Mouse (Mus musculus) macrophage (primary cell): ENCODE results near the gene Dock9. TPM values are rescaled to one million over a fixed set of nuclear protein-coding genes. Genes with fewer than 3 reads are reported as not detected.

Source experiments
- H3K27ac ChIP-seq: fragments of 350-480 bp; formaldehyde crosslinking; 2 replicates; pipeline ENCODE4 v1.9.0; 2021
- H3K36me3 ChIP-seq: fragments of 350-480 bp; formaldehyde crosslinking; 2 replicates; pipeline ENCODE4 v1.9.0; 2021; ENCODE audit errors: inconsistent target
- H3K4me3 ChIP-seq: fragments of 350-480 bp; formaldehyde crosslinking; 2 replicates; pipeline ENCODE4 v1.9.0; 2021; ENCODE audit errors: inconsistent target
- H3K79me2 ChIP-seq: fragments of 350-480 bp; formaldehyde crosslinking; 2 replicates; pipeline ENCODE4 v1.9.0; 2021; ENCODE audit errors: inconsistent target
- WGBS: methylation state at CpG from one replicate; pipeline ENCODE4 v1.1.7; 2026; ENCODE audit warnings: inconsistent platforms; ENCODE audit not compliant: missing documents; 5-methylcytosine and 5-hydroxymethylcytosine counted together
- polyA plus RNA-seq: library from polyadenylated mRNA; stranded (reverse); fragments of 250-400 nt; gene quantifications from 3 replicates; pipeline ENCODE4 v1.2.4, GENCODE M21; 2018; ENCODE audit warnings: inconsistent platforms

The Dock9 gene
- polyA plus RNA-seq, 1 experiment from 2014 or later: 0.34 TPM

DNA sequence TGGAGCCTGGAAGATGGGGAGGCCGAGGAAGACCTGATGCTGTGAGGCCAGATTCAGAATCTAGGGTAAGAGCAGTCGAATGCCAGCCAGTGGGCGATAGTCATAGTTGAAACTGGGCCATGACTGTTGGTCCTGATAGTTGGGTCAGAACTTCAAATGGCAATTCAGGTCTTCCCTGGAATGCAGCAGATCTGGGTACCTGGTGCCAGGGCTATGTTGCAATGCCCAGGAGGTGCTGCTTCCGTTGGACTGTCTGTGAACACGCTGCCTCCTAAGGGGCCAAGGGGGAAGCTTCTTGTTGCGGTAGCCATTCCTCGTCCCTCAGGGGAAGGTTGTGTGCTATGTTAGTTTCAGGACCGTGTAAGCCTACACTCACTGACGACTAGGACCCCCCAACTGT lies 266.8 kb downstream of the Dock9 start:
- Histone ChIP-seq H3K4me3 (no peak overlapping the region), H3K27ac (no peak overlapping the region), H3K79me2 (no peaks in the 10 kb centered on the region), H3K36me3 (no peaks in the 10 kb centered on the region)
- WGBS: 91% methylated on average over 9 of the region's 9 CpGs

DNA sequence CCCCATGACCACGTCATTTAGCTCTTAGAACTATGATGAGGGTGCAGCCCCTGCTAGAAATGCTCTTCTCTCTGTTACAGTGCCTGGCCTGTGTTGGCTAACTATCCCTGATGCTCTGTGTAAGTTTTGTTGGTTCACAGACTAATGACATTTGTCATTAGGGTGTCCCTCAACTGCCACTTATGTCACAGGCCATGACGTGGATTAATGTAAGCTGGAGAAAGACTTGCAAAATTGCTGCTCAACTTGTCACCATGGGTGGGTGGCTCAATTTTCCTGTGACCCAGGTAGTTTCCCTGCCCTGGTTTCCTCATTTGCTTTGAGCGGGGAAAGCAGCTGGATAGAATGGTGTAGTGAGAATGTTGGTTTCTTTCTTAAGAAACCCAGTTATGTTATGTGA lies 269.8 kb downstream of the Dock9 start:
- Histone ChIP-seq H3K4me3 (no peak overlapping the region), H3K27ac (no peak overlapping the region), H3K36me3 (no peaks in the 10 kb centered on the region), H3K79me2 (no peaks in the 10 kb centered on the region)
- WGBS: 90% methylated on average over 3 of the region's 3 CpGs

DNA sequence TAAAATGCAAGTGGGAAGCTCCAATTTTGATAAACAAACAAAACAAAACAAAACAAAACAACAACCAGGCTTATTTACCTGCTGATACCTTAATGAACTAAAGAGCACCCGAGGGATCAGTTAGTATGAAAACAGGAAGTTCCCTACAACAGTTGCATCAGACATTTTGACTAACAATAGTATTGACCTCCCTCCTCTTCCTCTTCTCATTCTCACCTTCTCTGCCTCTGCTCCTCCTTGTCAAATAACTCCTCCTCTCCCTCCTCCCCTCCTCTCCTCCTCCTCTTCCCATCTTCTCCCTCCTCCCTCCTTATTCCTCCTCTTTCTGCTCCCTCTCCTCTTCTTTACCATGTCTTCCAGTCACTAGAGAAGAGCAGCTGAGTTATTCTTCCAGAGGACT lies 270.4 kb downstream of the Dock9 start:
- Histone ChIP-seq H3K36me3 (no peaks in the 10 kb centered on the region), H3K4me3 (no peak overlapping the region), H3K79me2 (no peaks in the 10 kb centered on the region), H3K27ac (no peak overlapping the region)
- WGBS: 0% methylated on average over 1 of the region's 1 CpGs

DNA sequence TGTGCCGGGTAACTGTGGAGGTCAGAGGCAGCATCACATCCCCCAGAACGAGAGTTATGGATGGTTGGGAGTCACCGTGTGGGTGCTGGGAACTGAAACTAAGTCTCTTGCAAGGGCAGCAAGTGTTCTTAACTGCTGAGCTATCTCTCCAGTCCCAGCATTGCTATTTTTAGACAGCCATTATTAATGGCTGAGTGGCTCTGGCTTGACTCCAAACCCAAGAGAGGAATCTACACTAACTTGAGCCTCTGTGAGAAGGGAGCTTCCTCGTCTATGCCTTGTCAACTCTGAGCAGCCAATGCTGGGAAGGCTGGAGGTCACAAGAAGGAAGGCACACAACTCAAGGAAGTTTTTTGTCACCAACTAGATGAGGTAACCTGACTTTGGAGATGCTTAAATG lies 275.9 kb downstream of the Dock9 start:
- Histone ChIP-seq H3K36me3 (no peaks in the 10 kb centered on the region), H3K4me3 (no peak overlapping the region), H3K79me2 (no peaks in the 10 kb centered on the region), H3K27ac (no peak overlapping the region)
- WGBS: 22% methylated on average over 4 of the region's 4 CpGs

DNA sequence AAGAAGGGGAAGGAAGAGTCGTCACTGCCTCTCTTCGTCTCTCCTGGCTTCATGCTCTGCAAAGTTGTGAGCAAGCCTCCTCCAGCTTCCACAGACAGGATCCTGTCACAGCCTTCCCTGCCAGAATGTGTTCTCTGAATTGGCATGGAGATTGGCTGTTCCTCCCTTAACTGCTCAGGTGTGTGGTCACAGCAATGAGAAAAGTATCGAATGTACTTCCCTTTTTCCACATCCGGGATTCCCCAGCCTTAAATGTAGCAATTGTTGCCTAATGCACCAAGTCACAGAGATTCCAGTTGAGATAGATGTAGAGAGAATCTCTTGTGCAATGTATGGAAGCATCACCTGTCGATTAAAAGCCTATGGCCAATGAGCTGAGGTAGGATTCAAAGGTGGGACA lies 280.8 kb downstream of the Dock9 start:
- Histone ChIP-seq H3K36me3 (no peaks in the 10 kb centered on the region), H3K27ac (no peak overlapping the region), H3K79me2 (no peaks in the 10 kb centered on the region), H3K4me3 (no peak overlapping the region)
- WGBS: 30% methylated on average over 5 of the region's 5 CpGs

DNA sequence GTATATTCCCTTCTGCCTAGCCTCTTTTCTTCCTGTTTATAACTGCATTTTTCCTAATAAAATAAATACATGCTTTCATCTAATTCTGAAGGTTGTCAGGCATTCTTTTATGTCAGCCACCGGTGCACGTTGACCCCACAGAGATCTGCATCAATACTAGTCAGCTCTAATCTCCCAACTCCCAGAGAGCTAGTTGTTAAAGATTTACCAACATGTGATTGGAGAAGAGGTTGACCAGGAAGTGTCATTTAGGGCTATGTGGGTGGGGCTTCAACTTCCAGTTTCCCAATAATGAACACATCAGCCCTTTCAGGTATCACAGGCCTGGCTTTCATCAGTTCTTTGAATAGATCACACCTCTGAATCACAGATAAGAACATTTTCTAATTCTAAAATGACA lies 288.7 kb downstream of the Dock9 start:
- no peaks in the 10 kb centered on the region for H3K79me2 ChIP-seq
- no peaks in the 10 kb centered on the region for H3K36me3 ChIP-seq
- WGBS: 96% methylated on average over 2 of the region's 2 CpGs
- no peak overlapping the region for H3K27ac ChIP-seq
- H3K4me3 ChIP-seq: no peak overlapping the region

DNA sequence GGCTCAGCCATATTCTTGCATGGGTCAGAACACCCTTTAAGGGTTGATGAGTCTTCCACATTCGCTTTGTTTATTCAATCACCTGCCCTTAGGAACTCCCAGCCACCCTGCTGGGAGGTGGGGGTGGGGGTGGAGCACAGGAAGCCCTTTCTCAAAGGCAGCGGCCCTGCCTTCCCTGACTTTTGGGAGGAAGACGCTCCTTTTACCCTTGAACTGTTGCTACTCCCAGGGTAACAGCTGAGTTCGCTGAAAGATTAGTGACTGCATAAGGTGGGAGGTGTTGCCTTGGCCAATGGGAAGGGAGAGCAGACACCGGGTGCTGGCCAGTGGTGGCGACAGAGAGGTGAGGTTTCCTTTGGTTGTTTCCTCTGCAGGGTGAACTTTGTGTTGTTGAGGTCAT lies 291.3 kb downstream of the Dock9 start:
- no peak overlapping the region for H3K27ac ChIP-seq
- H3K79me2 ChIP-seq: no peaks in the 10 kb centered on the region
- no peak overlapping the region for H3K4me3 ChIP-seq
- no peaks in the 10 kb centered on the region for H3K36me3 ChIP-seq
- 24% methylated on average over 6 of the region's 6 CpGs for WGBS

DNA sequence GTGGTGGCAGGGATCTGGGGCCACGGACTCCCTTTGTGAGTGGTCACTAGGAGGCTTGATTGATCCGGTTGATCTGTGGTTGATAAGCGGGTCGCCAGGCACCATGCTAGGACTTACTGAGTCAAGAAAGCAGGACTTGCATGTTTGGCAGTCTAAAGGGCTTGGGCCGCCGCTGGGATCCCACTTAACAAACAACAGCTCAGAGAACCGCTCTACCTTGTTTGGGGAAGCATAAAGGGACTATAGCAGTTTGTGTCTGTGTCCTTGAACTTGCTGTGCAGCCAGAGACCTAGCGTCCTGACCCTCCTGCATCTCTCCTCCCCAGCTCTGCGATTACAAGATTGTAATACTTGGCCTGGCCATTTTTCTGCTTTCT lies 292.2 kb downstream of the Dock9 start:
- no peaks in the 10 kb centered on the region for H3K79me2 ChIP-seq
- WGBS: 75% methylated on average over 9 of the region's 9 CpGs
- no peaks in the 10 kb centered on the region for H3K36me3 ChIP-seq
- H3K4me3 ChIP-seq: no peak overlapping the region
- no peak overlapping the region for H3K27ac ChIP-seq

DNA sequence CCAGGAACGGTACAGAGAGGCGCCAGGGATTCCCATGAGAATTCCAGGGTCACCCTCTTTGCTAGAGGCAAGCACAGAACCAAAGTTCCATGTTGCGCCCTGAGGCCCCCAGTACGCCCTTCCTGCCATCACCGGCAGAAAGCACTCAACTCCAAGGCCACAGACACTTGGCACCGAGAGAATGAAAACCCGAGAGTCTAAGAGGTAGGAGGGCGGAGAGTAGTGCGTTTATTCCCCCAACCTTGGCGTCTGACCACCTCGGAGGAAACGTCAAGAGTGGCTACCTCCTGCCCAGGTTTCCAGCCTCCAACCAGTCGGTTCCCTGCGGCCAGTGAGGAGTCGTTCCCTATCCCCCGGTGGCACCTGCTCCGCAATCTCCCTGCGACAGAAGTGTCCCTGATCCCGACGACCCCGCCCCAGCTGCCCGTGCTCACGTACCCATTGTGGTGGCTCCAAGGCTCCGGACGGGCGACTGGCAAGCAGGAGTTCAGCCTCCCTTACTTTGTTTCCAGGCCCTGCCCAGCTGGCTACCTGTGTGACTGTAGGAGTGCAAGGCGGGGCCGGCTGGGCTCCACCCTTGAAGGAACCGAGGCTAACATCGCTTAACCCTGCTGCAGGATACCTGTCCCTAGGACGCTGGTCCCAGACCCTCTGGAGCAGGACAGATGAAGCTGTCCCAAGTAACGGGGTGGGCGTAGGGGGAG lies 292.7 kb downstream of the Dock9 start, which contains the start of gene Slc15a1:
Gene Slc15a1, minus strand, starts transcription at position 472 of the 704 bp plus-strand sequence.
- Histone ChIP-seq H3K79me2 (no peaks in the 10 kb centered on the region), H3K36me3 (no peaks in the 10 kb centered on the region), H3K27ac (no peak within 1 kb of the TSS), H3K4me3 (no peak within 1 kb of the TSS)
- 20% methylated on average over 33 of the region's 33 CpGs for WGBS

DNA sequence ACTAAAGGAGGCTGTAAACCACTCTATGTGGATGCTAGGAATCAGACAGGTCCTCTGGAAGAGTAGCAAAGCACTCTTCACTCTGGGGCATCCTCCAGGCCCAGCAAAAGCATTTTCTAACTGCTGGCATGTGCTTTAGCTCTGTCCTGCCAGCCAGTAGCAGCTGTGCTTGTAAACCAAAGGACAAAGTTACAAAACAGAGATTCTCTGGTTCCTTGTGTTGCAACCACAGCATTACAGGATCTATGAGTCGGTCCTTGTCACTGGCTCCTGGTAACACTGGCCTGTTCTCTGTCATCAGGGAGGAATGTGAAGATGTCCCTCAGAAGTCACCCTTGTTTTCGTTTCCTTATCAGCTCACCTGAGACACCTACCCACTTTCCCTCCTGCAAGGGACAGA lies 297.1 kb downstream of the Dock9 start:
- no peak overlapping the region for H3K27ac ChIP-seq
- WGBS: 44% methylated on average over 2 of the region's 2 CpGs
- H3K79me2 ChIP-seq: no peaks in the 10 kb centered on the region
- H3K36me3 ChIP-seq: no peaks in the 10 kb centered on the region
- H3K4me3 ChIP-seq: no peak overlapping the region

DNA sequence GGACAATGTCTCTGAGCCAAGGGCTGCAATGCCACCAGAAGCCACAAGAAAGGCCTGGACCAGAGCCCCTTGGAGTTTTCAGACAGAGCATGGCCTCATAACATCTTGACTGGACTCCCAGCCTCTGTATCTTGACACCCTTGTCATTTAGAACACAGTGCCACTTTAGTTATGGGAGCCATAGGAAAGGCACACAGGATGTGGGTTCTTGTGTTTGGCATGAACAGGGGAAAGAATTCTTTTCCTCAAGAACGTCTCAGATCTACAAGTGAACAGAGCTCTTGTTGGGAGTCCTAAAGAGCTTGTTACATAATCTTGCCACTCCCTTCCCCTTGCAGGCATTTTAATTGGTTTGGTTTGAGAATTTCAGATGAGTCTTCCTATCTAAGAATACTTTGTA lies 297.9 kb downstream of the Dock9 start:
- H3K79me2 ChIP-seq: no peaks in the 10 kb centered on the region
- WGBS: 5% methylated on average over 1 of the region's 1 CpGs

DNA sequence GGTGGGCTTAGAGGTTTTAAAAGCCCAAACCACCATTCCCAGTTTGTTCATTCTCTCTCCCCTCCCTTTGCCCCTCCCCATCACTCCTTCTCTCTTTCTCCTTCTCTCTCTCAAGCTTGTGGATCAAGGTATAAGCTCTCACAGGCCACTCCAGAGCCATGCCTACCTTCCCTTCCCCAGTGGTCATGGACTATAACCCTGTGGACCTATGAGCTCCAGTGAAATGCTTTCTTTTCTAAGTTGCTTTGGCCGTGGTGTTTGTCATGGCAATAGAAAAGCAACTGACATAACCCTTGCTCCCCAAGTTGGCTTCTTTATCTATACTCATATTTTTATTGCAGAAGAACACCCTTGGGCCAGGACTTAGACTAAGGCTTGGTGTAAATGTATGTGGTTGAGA lies 299.8 kb downstream of the Dock9 start:
- Histone ChIP-seq H3K27ac (no peak overlapping the region), H3K36me3 (no peaks in the 10 kb centered on the region), H3K79me2 (no peaks in the 10 kb centered on the region), H3K4me3 (no peak overlapping the region)
- 64% methylated on average over 1 of the region's 1 CpGs for WGBS

More for the DNA sequence above, 297.9 kb downstream of the Dock9 start:
- H3K27ac ChIP-seq: no peak overlapping the region
- no peaks in the 10 kb centered on the region for H3K36me3 ChIP-seq
- no peak overlapping the region for H3K4me3 ChIP-seq

DNA sequence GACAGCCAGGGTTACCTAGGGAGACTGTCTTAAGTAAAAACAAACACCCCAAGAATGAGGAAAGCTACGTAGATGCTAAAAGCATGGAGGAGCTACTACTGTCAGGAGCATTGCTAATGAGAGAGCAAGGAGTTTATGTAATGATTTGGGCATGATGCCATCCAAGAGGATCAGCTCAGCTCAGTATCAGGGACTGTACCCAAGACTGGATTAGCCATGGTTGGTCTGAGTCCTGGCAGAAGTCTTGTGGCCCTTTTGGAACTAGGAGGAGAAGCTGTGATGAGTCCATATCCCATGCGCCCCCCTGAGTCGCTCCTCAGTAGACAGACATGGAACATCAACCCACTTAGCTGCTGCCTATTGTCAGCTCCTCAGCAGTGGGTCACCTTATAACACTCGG lies 301.9 kb downstream of the Dock9 start:
- no peak overlapping the region for H3K27ac ChIP-seq
- no peaks in the 10 kb centered on the region for H3K79me2 ChIP-seq
- H3K36me3 ChIP-seq: no peaks in the 10 kb centered on the region
- H3K4me3 ChIP-seq: no peak overlapping the region
- WGBS: 88% methylated on average over 4 of the region's 4 CpGs

DNA sequence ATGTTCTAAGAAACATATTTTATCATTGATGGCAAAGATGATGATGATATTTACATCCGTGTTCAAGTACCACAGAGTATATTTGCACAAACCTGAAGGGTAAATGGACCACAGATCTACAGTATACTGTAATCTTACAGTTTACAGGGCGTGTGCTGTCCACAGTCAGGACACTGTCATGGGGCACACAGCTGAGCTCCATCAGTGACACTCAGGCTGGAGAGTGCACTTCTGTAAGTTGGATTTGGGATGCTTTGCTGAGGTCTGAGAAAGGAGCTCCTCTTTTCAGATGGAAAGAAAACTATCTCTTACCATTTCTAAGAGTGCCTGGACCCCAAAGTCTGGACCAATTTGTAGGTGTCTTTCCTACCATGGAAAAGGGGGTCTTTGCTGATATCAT lies 302.5 kb downstream of the Dock9 start:
- WGBS: 88% methylated on average over 2 of the region's 2 CpGs
- Histone ChIP-seq H3K27ac (no peak overlapping the region), H3K36me3 (no peaks in the 10 kb centered on the region), H3K4me3 (no peak overlapping the region), H3K79me2 (no peaks in the 10 kb centered on the region)

DNA sequence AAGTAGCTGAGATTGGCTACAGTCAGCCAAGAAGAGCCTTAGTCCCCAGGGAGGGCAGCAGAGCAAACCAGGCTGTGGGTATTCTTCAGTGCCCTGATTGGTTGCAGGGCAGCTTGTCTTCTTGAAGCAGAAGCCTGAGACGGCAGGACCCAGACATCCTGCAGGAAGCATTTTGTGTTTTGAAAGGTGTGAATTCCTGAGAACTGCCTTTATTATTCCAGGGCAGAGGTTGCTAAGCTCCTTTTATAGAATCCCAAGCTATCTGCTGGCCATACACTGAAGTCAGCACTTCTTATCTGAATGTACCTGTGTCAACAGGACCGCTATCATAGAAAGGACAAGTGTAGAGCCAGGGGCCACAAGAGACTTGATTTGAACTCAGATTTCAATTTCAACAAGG lies 303.4 kb downstream of the Dock9 start:
- Histone ChIP-seq H3K79me2 (no peaks in the 10 kb centered on the region), H3K4me3 (no peak overlapping the region), H3K27ac (no peak overlapping the region), H3K36me3 (no peaks in the 10 kb centered on the region)
- WGBS: 80% methylated on average over 2 of the region's 2 CpGs

DNA sequence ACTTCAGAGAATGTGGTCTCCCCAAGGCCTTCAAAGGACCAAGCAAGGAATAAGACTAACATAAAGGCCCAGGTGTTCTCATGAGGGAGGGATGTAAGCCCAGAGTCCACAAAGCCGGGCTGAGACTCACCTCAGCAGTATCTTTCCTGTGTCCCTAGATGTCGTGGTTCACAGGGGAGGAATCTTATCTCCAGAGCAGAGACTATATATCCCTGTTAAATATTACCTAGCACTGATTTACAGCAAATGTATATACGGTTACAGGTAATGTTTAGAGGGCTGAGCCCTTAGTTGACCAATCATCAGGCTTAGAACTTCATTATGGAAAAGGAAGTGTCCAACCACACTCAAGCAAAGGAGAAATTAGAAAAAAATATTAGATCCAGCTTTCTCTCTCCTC lies 303.9 kb downstream of the Dock9 start:
- no peaks in the 10 kb centered on the region for H3K79me2 ChIP-seq
- H3K27ac ChIP-seq: no peak overlapping the region
- H3K4me3 ChIP-seq: no peak overlapping the region
- 79% methylated on average over 3 of the region's 3 CpGs for whole genome bisulfite sequencing
- H3K36me3 ChIP-seq: no peaks in the 10 kb centered on the region
